Mouse (Mus musculus) midbrain, postnatal 0 days (tissue): ENCODE data around the gene Noxa1. TPM values are rescaled to one million over a fixed set of nuclear protein-coding genes. Genes with fewer than 3 reads are reported as not detected.

Experiments used
- ATAC-seq: fragments of 200-750 bp; cut with Nextera tagmentation; 2 replicates; pipeline ENCODE4 v1.8.0; 2017; ENCODE audit warnings: moderate number of reproducible peaks, mild to moderate bottlenecking, moderate TSS enrichment, moderate library complexity; ENCODE audit not compliant: low FRiP score
- DNase-seq: peaks from one replicate; pipeline ENCODE4 v3.0.0-alpha.2; 2015; ENCODE audit warnings: low spot score
- H3K27ac ChIP-seq: fragments of 300-500 bp; sonication (generic); 2 replicates; pipeline ENCODE4 v1.5.1; 2014; ENCODE audit warnings: low read depth, mild to moderate bottlenecking, low read length, mixed read lengths
- H3K27me3 ChIP-seq: fragments of 300-500 bp; sonication (generic); 2 replicates; pipeline ENCODE4 v1.6.1; 2014; ENCODE audit warnings: low read length, control low read depth, mixed read lengths; ENCODE audit not compliant: insufficient read depth
- H3K36me3 ChIP-seq: fragments of 300-500 bp; sonication (generic); 2 replicates; pipeline ENCODE4 v1.6.1; 2014; ENCODE audit warnings: low read length, control low read depth, mixed read lengths; ENCODE audit not compliant: insufficient read depth
- H3K4me1 ChIP-seq: fragments of 300-500 bp; sonication (generic); 2 replicates; pipeline ENCODE4 v1.6.1; 2014; ENCODE audit warnings: mild to moderate bottlenecking, control low read depth, antibody characterized with exemption, low read length, mixed read lengths; ENCODE audit not compliant: insufficient read depth
- H3K4me2 ChIP-seq: fragments of 300-500 bp; sonication (generic); 2 replicates; pipeline ENCODE4 v1.6.1; 2014; ENCODE audit warnings: low read depth, mild to moderate bottlenecking, low read length, mixed read lengths; ENCODE audit not compliant: poor library complexity, severe bottlenecking
- H3K4me3 ChIP-seq: fragments of 300-500 bp; sonication (generic); 2 replicates; pipeline ENCODE4 v1.5.1; 2014; ENCODE audit warnings: low read depth, mild to moderate bottlenecking, low read length, moderate library complexity
- H3K9ac ChIP-seq: fragments of 300-500 bp; sonication (generic); replicated peaks from 2 replicates; pipeline ENCODE4 v1.6.1; 2014; ENCODE audit warnings: mild to moderate bottlenecking, low read length, moderate library complexity, mixed read lengths; ENCODE audit not compliant: poor library complexity, severe bottlenecking
- H3K9me3 ChIP-seq: fragments of 300-500 bp; sonication (generic); 2 replicates; pipeline ENCODE4 v1.6.1; 2016; ENCODE audit warnings: low read length, control low read depth
- CTCF ChIP-seq: IDR thresholded peaks from 2 replicates; pipeline ENCODE4 v1.5.1; 2016; ENCODE audit warnings: antibody characterized with exemption, mild to moderate bottlenecking
- WGBS: fragments of 180-500 bp; shearing (Covaris S2); extraction: QIAGEN DNeasy Blood & Tissue Kit; methylation state at CpG from one replicate; pipeline ENCODE4 v1.1.7; 2014; 5-methylcytosine and 5-hydroxymethylcytosine counted together
- polyA plus RNA-seq: library from polyadenylated mRNA; unstranded; fragments of >200 nt; fragmentation: Nextera tagmentation; extraction: Ambion mirVana; gene quantifications from 2 replicates; pipeline ENCODE4 v1.2.1, GENCODE M21; 2015
- total RNA-seq: library from RNA; depleted of rRNA; stranded (reverse); fragments of >200 nt; gene quantifications from 2 replicates; pipeline ENCODE4 v1.2.3, GENCODE M21; 2014

The Noxa1 gene
- total and polyA plus RNA-seq, 2 experiments from 2014 or later: not detected

DNA sequence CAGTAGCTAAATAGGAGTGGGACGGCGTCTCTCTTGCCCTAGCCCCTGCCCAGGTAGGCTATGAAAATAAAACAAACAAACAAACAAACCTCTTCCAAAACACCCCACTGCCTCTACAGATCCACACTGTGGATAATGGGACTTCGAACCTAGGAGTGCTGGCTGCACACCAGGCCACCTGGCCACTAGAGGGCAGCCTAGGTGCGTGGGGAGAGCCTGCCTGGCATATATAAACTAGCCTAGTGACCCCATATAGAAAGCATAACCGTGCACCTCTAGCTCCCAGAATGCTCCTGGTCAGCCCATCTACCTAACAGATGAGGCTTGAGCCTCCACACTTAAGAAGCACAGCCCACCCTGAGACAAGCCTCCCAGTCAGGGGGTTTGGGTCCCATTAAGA, 32.3 kb upstream of the Noxa1 start:
- H3K4me3 ChIP-seq: no peak overlapping the region
- 0 out of 2 replicates have a peak, but pooled peaks cover 4% of the 10 kb centered on the region for H3K4me1 ChIP-seq
- no peak for ATAC-seq
- WGBS: 47% methylated on average over 5 of the region's 5 CpGs
- peak; percentile 65 for TF ChIP-seq CTCF
- H3K27ac ChIP-seq: no peak overlapping the region
- H3K36me3 ChIP-seq: no peaks in the 10 kb centered on the region
- no peak overlapping the region for H3K4me2 ChIP-seq
- no peaks in the 10 kb centered on the region for H3K27me3 ChIP-seq
- H3K9me3 ChIP-seq: no peaks in the 10 kb centered on the region
- no peak for DNase-seq
- no peak overlapping the region for H3K9ac ChIP-seq

GRCm38 (mm10) chr2:25126011-25127010, 31.4 kb upstream of the Noxa1 start:
- TF ChIP-seq CTCF: peak; percentile 21; the same call in 1 of the 2 replicates
- Histone ChIP-seq H3K27me3 (no peaks in the 10 kb centered on the region), H3K4me1 (0 out of 2 replicates have a peak, but pooled peaks cover 4% of the 10 kb centered on the region), H3K4me2 (no peak overlapping the region), H3K9ac (no peak overlapping the region), H3K4me3 (no peak overlapping the region), H3K36me3 (no peaks in the 10 kb centered on the region), H3K9me3 (no peaks in the 10 kb centered on the region), H3K27ac (peak overlapping the region; percentile 21; the same call in 1 of the 2 replicates)
- ATAC-seq (peak; percentile 85), DNase-seq (peak; percentile 86)
- 12% methylated on average over 19 of the region's 19 CpGs for WGBS

GRCm38 (mm10) chr2:25125146-25125545, 30.2 kb upstream of the Noxa1 start:
- no peaks in the 10 kb centered on the region for H3K36me3 ChIP-seq
- no peaks in the 10 kb centered on the region for H3K27me3 ChIP-seq
- H3K9ac ChIP-seq: no peak overlapping the region
- no peaks in the 10 kb centered on the region for H3K9me3 ChIP-seq
- no peak for ATAC-seq
- no peak overlapping the region for H3K4me3 ChIP-seq
- no peak for TF ChIP-seq CTCF
- no peak overlapping the region for H3K4me2 ChIP-seq
- H3K27ac ChIP-seq: no peak overlapping the region
- 58% methylated on average over 6 of the region's 6 CpGs for WGBS
- DNase-seq: no peak
- H3K4me1 ChIP-seq: 0 out of 2 replicates have a peak, but pooled peaks cover 4% of the 10 kb centered on the region

DNA sequence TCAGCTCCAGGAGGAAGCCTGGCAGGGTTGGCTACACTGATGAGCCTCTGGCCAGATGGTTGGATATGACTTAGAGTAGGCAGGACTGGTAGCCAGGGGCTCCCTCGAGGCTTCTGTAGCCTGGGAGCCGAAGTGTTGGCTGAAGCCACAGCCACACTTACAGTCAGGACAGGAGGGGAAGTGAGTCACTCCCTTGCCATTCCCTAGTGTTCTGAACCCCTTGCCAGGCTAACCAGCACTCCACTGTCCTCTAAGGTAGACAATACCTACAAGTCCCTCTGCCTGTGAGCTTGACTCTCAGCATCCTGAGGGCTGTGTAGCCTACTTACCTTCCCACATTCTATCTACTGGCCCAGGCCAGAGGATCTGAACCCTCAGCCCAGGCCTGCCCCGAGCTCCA, 29.5 kb upstream of the Noxa1 start:
- ATAC-seq (no peak), DNase-seq (no peak)
- H3K9me3 ChIP-seq: no peaks in the 10 kb centered on the region
- 0 out of 2 replicates have a peak, but pooled peaks cover 4% of the 10 kb centered on the region for H3K4me1 ChIP-seq
- WGBS: 66% methylated on average over 3 of the region's 3 CpGs
- no peaks in the 10 kb centered on the region for H3K36me3 ChIP-seq
- no peaks in the 10 kb centered on the region for H3K27me3 ChIP-seq
- no peak for TF ChIP-seq CTCF
- no peak overlapping the region for H3K27ac ChIP-seq
- H3K9ac ChIP-seq: no peak overlapping the region
- H3K4me3 ChIP-seq: no peak overlapping the region
- H3K4me2 ChIP-seq: no peak overlapping the region

DNA sequence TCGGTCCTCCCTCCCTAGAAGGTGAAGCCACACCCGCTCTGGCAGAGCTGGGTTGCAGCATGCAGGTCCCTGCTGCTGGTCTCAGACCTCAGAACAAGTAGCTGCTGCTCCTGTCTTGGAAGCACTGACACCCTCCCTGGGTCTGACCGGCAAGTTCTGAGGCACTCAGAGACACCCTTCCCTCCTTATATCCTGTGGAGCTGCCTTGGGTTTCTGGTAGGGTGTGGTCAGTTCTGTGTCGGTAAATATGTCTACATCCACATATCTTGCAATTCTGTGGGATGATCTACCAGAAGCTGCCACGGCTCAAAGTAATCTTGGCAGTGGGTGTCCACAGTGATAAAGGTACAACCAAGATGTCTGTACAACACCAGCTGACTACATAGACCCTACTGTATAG, 28.6 kb upstream of the Noxa1 start:
- Histone ChIP-seq H3K4me3 (no peak overlapping the region), H3K27ac (no peak overlapping the region), H3K4me2 (no peak overlapping the region), H3K36me3 (no peaks in the 10 kb centered on the region), H3K27me3 (no peaks in the 10 kb centered on the region), H3K9me3 (no peaks in the 10 kb centered on the region), H3K4me1 (0 out of 2 replicates have a peak, but pooled peaks cover 4% of the 10 kb centered on the region), H3K9ac (no peak overlapping the region)
- 93% methylated on average over 5 of the region's 5 CpGs for WGBS
- DNase-seq (no peak), ATAC-seq (no peak)
- no peak for TF ChIP-seq CTCF

DNA sequence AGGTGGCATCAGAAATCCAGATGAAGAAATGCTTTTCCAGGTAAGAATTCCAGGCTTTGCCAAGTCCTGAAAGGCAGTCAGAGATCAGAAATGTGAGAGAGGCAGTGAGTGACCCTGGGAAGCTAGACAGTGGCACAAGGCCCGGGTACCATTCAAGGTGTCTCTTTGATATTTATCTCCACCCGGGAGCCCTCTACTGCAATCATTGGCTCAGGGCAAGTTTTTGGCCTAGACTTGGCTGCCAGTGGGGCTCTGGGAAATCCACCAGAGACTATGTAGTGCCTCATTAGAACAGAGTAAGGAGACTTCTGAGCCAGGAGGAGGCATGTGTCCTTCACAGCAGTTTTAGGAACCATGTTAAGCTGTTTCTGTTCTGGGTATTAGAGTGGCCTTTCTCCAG, 27.7 kb upstream of the Noxa1 start:
- Histone ChIP-seq H3K27ac (no peak overlapping the region), H3K9me3 (no peaks in the 10 kb centered on the region), H3K4me3 (no peak overlapping the region), H3K4me2 (no peak overlapping the region), H3K36me3 (no peaks in the 10 kb centered on the region), H3K27me3 (no peaks in the 10 kb centered on the region), H3K9ac (no peak overlapping the region), H3K4me1 (0 out of 2 replicates have a peak, but pooled peaks cover 4% of the 10 kb centered on the region)
- ATAC-seq (no peak), DNase-seq (no peak)
- 79% methylated on average over 2 of the region's 2 CpGs for WGBS
- no peak for TF ChIP-seq CTCF
